Mouse (Mus musculus) intestine, postnatal 0 days (tissue): ENCODE measurements around the gene Pld4. TPM values are rescaled to one million over a fixed set of nuclear protein-coding genes. Genes with fewer than 3 reads are reported as not detected.

ENCODE experiments used
- ATAC-seq: fragments of 200-750 bp; cut with Nextera tagmentation; 2 replicates; pipeline ENCODE4 v1.8.0; 2017; ENCODE audit warnings: mild to moderate bottlenecking, moderate TSS enrichment, moderate library complexity
- H3K27ac ChIP-seq: fragments of 300-500 bp; sonication (generic); 2 replicates; pipeline ENCODE4 v1.5.1; 2014; ENCODE audit warnings: mild to moderate bottlenecking, low read depth, low read length, moderate library complexity
- H3K27me3 ChIP-seq: fragments of 300-500 bp; sonication (generic); replicated peaks from 2 replicates; pipeline ENCODE4 v1.6.1; 2014; ENCODE audit warnings: low read length, mixed read lengths; ENCODE audit not compliant: control insufficient read depth, insufficient read depth
- H3K36me3 ChIP-seq: fragments of 300-500 bp; sonication (generic); 2 replicates; pipeline ENCODE4 v1.6.1; 2014; ENCODE audit warnings: mild to moderate bottlenecking, moderate library complexity; ENCODE audit not compliant: control insufficient read depth, insufficient read depth
- H3K4me1 ChIP-seq: fragments of 300-500 bp; sonication (generic); replicated peaks from 2 replicates; pipeline ENCODE4 v1.6.1; 2014; ENCODE audit warnings: antibody characterized with exemption, low read length, mixed read lengths; ENCODE audit not compliant: control insufficient read depth, insufficient read depth
- H3K4me2 ChIP-seq: fragments of 300-500 bp; sonication (generic); replicated peaks from 2 replicates; pipeline ENCODE4 v1.6.1; 2014; ENCODE audit warnings: low read depth, mild to moderate bottlenecking, moderate library complexity
- H3K4me3 ChIP-seq: fragments of 300-500 bp; sonication (generic); 2 replicates; pipeline ENCODE4 v1.5.1; 2014; ENCODE audit warnings: low read depth, low read length
- H3K9ac ChIP-seq: fragments of 300-500 bp; sonication (generic); 2 replicates; pipeline ENCODE4 v1.6.1; 2014; ENCODE audit warnings: mild to moderate bottlenecking, low read depth, low read length
- H3K9me3 ChIP-seq: fragments of 300-500 bp; sonication (generic); 2 replicates; pipeline ENCODE4 v1.6.1; 2016; ENCODE audit warnings: mixed run types; ENCODE audit not compliant: control insufficient read depth
- CTCF ChIP-seq: sonication (generic); IDR thresholded peaks from 2 replicates; pipeline ENCODE4 v1.5.1; 2016; ENCODE audit warnings: low read depth, mild to moderate bottlenecking, control low read depth, antibody characterized with exemption, moderate library complexity
- WGBS: fragments of 180-500 bp; shearing (Covaris S2); extraction: QIAGEN DNeasy Blood & Tissue Kit; methylation state at CpG from one replicate; pipeline ENCODE4 v1.1.7; 2014; 5-methylcytosine and 5-hydroxymethylcytosine counted together
- polyA plus RNA-seq: library from polyadenylated mRNA; unstranded; fragments of >200 nt; fragmentation: Nextera tagmentation; extraction: Ambion mirVana; gene quantifications from 2 replicates; pipeline ENCODE4 v1.2.1, GENCODE M21; 2015

Pld4 gene
- polyA plus RNA-seq, 1 experiment from 2014 or later: 6.7 TPM

DNA sequence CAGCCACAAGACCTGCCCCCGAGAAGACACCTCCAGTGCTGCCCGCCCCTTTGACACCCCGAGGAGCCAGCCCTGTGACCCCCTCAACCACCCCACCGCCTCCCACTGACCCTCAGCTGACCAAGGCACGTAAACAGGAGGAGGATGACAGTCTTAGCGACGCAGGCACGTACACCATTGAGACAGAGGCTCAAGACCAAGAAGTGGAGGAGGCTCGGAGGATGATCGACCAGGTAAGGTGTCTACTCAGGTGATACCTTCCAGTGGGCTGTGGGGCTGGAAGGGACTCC is 23.9 kb upstream of the Pld4 start:
- no peak for TF ChIP-seq CTCF
- no peaks in the 10 kb centered on the region for H3K4me1 ChIP-seq
- H3K9ac ChIP-seq: no peak overlapping the region
- H3K4me2 ChIP-seq: no peak overlapping the region
- H3K36me3 ChIP-seq: peaks cover 84% of the 10 kb centered on the region
- H3K4me3 ChIP-seq: no peak overlapping the region
- 90% methylated on average over 10 of the region's 10 CpGs for WGBS
- no peak for ATAC-seq
- H3K9me3 ChIP-seq: no peaks in the 10 kb centered on the region
- no peak overlapping the region for H3K27ac ChIP-seq
- no peaks in the 10 kb centered on the region for H3K27me3 ChIP-seq

DNA sequence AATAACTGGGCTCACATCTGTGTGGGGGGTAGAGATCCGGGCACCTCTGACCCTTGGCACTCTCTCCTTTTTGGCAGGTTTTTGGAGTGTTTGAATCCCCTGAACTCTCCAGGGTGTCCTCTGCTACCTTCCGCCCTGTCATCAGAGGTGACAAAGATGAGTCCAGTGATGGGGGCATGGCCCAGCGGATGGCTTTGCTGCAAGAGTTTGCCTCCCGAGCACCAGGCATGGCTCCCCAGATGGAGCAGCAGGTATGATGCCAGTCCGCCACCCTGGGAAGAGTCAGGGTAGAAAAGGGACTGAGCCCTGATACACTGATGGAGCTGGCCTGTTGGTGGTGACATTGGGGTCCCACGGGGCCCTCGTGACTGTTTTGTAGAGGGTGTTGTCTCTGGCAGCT is 23.4 kb upstream of the Pld4 start:
- no peak for TF ChIP-seq CTCF
- no peak for ATAC-seq
- Histone ChIP-seq H3K9ac (no peak overlapping the region), H3K4me3 (no peak overlapping the region), H3K36me3 (peaks cover 79% of the 10 kb centered on the region), H3K4me1 (no peaks in the 10 kb centered on the region), H3K27ac (no peak overlapping the region), H3K4me2 (no peak overlapping the region), H3K27me3 (no peaks in the 10 kb centered on the region), H3K9me3 (no peaks in the 10 kb centered on the region)
- WGBS: 94% methylated on average over 7 of the region's 7 CpGs

DNA sequence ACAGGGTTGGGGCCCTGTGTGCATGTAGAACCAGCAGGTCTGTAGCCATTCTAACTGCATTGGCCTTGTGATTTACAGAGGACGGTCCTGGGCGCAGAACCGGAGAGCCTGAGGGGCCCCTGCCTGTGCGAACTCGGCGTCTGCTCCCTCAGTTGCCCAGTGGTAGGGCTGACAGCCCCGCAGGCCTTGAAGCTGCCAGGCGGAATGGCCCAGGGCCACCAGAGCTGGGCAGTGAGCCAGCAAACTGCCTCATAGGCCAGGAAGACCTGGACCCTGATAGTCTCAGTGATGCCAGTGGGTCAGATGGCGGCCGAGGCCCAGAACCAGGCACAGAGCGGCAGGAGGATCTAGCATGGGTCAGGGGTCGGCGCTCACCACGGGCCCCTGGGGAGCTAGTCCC is 22.7 kb upstream of the Pld4 start:
- H3K36me3 ChIP-seq: peaks cover 75% of the 10 kb centered on the region
- H3K9ac ChIP-seq: no peak overlapping the region
- ATAC-seq: no peak
- no peaks in the 10 kb centered on the region for H3K4me1 ChIP-seq
- no peaks in the 10 kb centered on the region for H3K9me3 ChIP-seq
- H3K27me3 ChIP-seq: no peaks in the 10 kb centered on the region
- no peak overlapping the region for H3K4me2 ChIP-seq
- WGBS: 92% methylated on average over 14 of the region's 14 CpGs
- H3K4me3 ChIP-seq: no peak overlapping the region
- no peak overlapping the region for H3K27ac ChIP-seq
- TF ChIP-seq CTCF: no peak

DNA sequence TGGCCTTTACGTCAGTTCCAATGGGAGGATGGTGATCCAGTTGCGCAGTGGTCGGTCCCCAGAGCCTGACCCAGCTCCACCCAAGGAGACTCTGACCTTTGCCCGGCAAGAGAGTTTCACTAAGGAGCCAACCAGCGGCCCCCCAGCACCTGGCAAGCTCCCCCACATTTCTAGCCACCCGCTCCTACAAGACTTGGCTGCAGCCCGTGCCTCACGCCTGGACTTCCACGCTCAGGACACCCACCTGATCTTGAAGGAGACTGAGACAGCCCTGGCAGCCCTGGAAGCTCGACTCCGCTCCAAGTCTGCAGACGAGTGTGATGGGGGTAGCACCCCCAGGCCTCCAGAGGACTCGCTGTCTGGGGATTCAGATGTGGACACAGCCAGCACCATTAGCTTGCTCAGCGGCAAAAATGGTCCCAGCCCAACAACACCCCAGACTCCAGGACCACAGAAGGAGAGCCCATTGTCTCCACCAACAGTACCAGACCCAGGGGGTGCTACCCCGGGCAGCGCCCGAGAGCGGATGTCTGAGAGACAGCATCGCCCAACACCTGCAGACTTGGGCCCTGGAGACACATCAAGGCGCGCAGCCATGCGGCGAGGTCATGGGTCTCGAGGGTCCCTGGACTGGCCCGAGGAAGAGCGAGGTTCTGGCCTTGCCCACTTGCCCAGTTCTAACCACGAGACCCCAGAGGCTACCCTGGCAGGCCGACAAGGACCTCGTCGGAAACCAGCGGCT is 22.0 kb upstream of the Pld4 start:
- Histone ChIP-seq H3K4me3 (no peak overlapping the region), H3K9me3 (no peaks in the 10 kb centered on the region), H3K36me3 (peaks cover 68% of the 10 kb centered on the region), H3K27ac (no peak overlapping the region), H3K27me3 (no peaks in the 10 kb centered on the region), H3K4me1 (no peaks in the 10 kb centered on the region), H3K9ac (no peak overlapping the region), H3K4me2 (no peak overlapping the region)
- no peak for ATAC-seq
- 90% methylated on average over 31 of the region's 31 CpGs for WGBS
- no peak for TF ChIP-seq CTCF

- Histone ChIP-seq H3K4me3 (no peak overlapping the region), H3K9ac (no peak overlapping the region), H3K36me3 (peaks cover 66% of the 10 kb centered on the region), H3K4me2 (no peak overlapping the region), H3K27ac (no peak overlapping the region), H3K9me3 (no peaks in the 10 kb centered on the region), H3K27me3 (no peaks in the 10 kb centered on the region), H3K4me1 (no peaks in the 10 kb centered on the region)
- no peak for ATAC-seq
- WGBS: 92% methylated on average over 24 of the region's 24 CpGs
- TF ChIP-seq CTCF: no peak
These were observed 21.4 kb upstream of the Pld4 start for GRCm38 (mm10) chr12:112739023-112739568.

- no peak overlapping the region for H3K4me2 ChIP-seq
- no peaks in the 10 kb centered on the region for H3K4me1 ChIP-seq
- H3K4me3 ChIP-seq: no peak overlapping the region
- TF ChIP-seq CTCF: no peak
- no peaks in the 10 kb centered on the region for H3K27me3 ChIP-seq
- H3K27ac ChIP-seq: no peak overlapping the region
- peak overlapping the region; percentile 34 for H3K9ac ChIP-seq
- H3K9me3 ChIP-seq: no peaks in the 10 kb centered on the region
- 64% methylated on average over 6 of the region's 6 CpGs for WGBS
- peaks cover 48% of the 10 kb centered on the region for H3K36me3 ChIP-seq
- 0 out of 2 replicates have a peak, but pooled peaks have one; percentile 2 for ATAC-seq
These were observed 17.7 kb upstream of the Pld4 start for GRCm38 (mm10) chr12:112742768-112743167.
